Mouse (Mus musculus): ENCODE data around the gene Adgrg1. TPM values are rescaled to one million over a fixed set of nuclear protein-coding genes. Genes with fewer than 3 reads are reported as not detected.

Adgrg1 gene
- polyA plus RNA-seq, 1 experiment from 2014 or later = 26.5 TPM

- DNase-seq (ENCODE audit: low spot score) (no peak), ATAC-seq (replicated peaks; ENCODE audit: low FRiP score, low TSS enrichment, low read depth) (no peak)
- Histone ChIP-seq H3K4me1 (replicated peaks; ENCODE audit: control insufficient read depth, insufficient read depth, low read length) (no peaks in the 10 kb centered on the region), H3K9ac (ENCODE audit: low read length) (no peak overlapping the region), H3K4me3 (ENCODE audit: low read depth, low read length) (no peak overlapping the region), H3K9me3 (ENCODE audit: control insufficient read depth, low read length) (no peaks in the 10 kb centered on the region), H3K27ac (ENCODE audit: low read depth) (no peak overlapping the region), H3K27me3 (replicated peaks; ENCODE audit: control insufficient read depth, insufficient read depth, low read length) (no peaks in the 10 kb centered on the region), H3K4me2 (ENCODE audit: low read length) (no peak overlapping the region), H3K36me3 (ENCODE audit: control insufficient read depth, insufficient read depth, low read length) (no peaks in the 10 kb centered on the region)
- 67% methylated on average over 4 of the region's 4 CpGs for WGBS
These were observed 70.3 kb downstream of the Adgrg1 start for GRCm38 (mm10) chr8:95044811-95045210.

GRCm38 (mm10) chr8:95046982-95047381 is 72.4 kb downstream of the Adgrg1 start:
- H3K4me3 ChIP-seq (ENCODE audit: low read depth, low read length) = no peak overlapping the region
- DNase-seq (ENCODE audit: low spot score) (no peak), ATAC-seq (replicated peaks; ENCODE audit: low FRiP score, low TSS enrichment, low read depth) (no peak)
- 64% methylated on average over 3 of the region's 3 CpGs for WGBS
- no peaks in the 10 kb centered on the region for H3K9me3 ChIP-seq (ENCODE audit: control insufficient read depth, low read length)
- no peak overlapping the region for H3K27ac ChIP-seq (ENCODE audit: low read depth)
- no peak overlapping the region for H3K4me2 ChIP-seq (ENCODE audit: low read length)
- H3K27me3 ChIP-seq (replicated peaks; ENCODE audit: control insufficient read depth, insufficient read depth, low read length) = no peaks in the 10 kb centered on the region
- H3K4me1 ChIP-seq (replicated peaks; ENCODE audit: control insufficient read depth, insufficient read depth, low read length) = no peaks in the 10 kb centered on the region
- H3K36me3 ChIP-seq (ENCODE audit: control insufficient read depth, insufficient read depth, low read length) = no peaks in the 10 kb centered on the region
- H3K9ac ChIP-seq (ENCODE audit: low read length) = no peak overlapping the region

GRCm38 (mm10) chr8:95047884-95048680 is 73.5 kb downstream of the Adgrg1 start:
- DNase-seq (ENCODE audit: low spot score) = no peak
- Histone ChIP-seq H3K27ac (ENCODE audit: low read depth) (no peak overlapping the region), H3K4me1 (replicated peaks; ENCODE audit: control insufficient read depth, insufficient read depth, low read length) (no peaks in the 10 kb centered on the region), H3K4me2 (ENCODE audit: low read length) (no peak overlapping the region), H3K4me3 (ENCODE audit: low read depth, low read length) (no peak overlapping the region), H3K9me3 (ENCODE audit: control insufficient read depth, low read length) (no peaks in the 10 kb centered on the region), H3K27me3 (replicated peaks; ENCODE audit: control insufficient read depth, insufficient read depth, low read length) (no peaks in the 10 kb centered on the region), H3K9ac (ENCODE audit: low read length) (no peak overlapping the region), H3K36me3 (ENCODE audit: control insufficient read depth, insufficient read depth, low read length) (no peaks in the 10 kb centered on the region)
- no peak for ATAC-seq (replicated peaks; ENCODE audit: low FRiP score, low TSS enrichment, low read depth)
- 64% methylated on average over 6 of the region's 6 CpGs for WGBS

- WGBS = 41% methylated on average over 2 of the region's 2 CpGs
- DNase-seq (ENCODE audit: low spot score) (no peak), ATAC-seq (replicated peaks; ENCODE audit: low FRiP score, low TSS enrichment, low read depth) (no peak)
- H3K27me3 ChIP-seq (replicated peaks; ENCODE audit: control insufficient read depth, insufficient read depth, low read length) = no peaks in the 10 kb centered on the region
- H3K4me1 ChIP-seq (replicated peaks; ENCODE audit: control insufficient read depth, insufficient read depth, low read length) = no peaks in the 10 kb centered on the region
- no peak overlapping the region for H3K9ac ChIP-seq (ENCODE audit: low read length)
- no peak overlapping the region for H3K4me3 ChIP-seq (ENCODE audit: low read depth, low read length)
- no peaks in the 10 kb centered on the region for H3K9me3 ChIP-seq (ENCODE audit: control insufficient read depth, low read length)
- H3K36me3 ChIP-seq (ENCODE audit: control insufficient read depth, insufficient read depth, low read length) = no peaks in the 10 kb centered on the region
- H3K4me2 ChIP-seq (ENCODE audit: low read length) = no peak overlapping the region
- no peak overlapping the region for H3K27ac ChIP-seq (ENCODE audit: low read depth)
These were observed 75.1 kb downstream of the Adgrg1 start for GRCm38 (mm10) chr8:95049636-95050035.

GRCm38 (mm10) chr8:95054438-95054837 is 79.9 kb downstream of the Adgrg1 start:
- DNase-seq (ENCODE audit: low spot score) (no peak), ATAC-seq (replicated peaks; ENCODE audit: low FRiP score, low TSS enrichment, low read depth) (no peak)
- no peaks in the 10 kb centered on the region for H3K36me3 ChIP-seq (ENCODE audit: control insufficient read depth, insufficient read depth, low read length)
- no peaks in the 10 kb centered on the region for H3K9me3 ChIP-seq (ENCODE audit: control insufficient read depth, low read length)
- no peaks in the 10 kb centered on the region for H3K4me1 ChIP-seq (replicated peaks; ENCODE audit: control insufficient read depth, insufficient read depth, low read length)
- no peak overlapping the region for H3K27ac ChIP-seq (ENCODE audit: low read depth)
- 68% methylated on average over 6 of the region's 6 CpGs for WGBS
- H3K4me3 ChIP-seq (ENCODE audit: low read depth, low read length) = no peak overlapping the region
- no peak overlapping the region for H3K9ac ChIP-seq (ENCODE audit: low read length)
- H3K27me3 ChIP-seq (replicated peaks; ENCODE audit: control insufficient read depth, insufficient read depth, low read length) = no peaks in the 10 kb centered on the region
- H3K4me2 ChIP-seq (ENCODE audit: low read length) = no peak overlapping the region

- H3K27ac ChIP-seq (ENCODE audit: low read depth) = no peak within 1 kb of the TSS
- H3K4me1 ChIP-seq (replicated peaks; ENCODE audit: control insufficient read depth, insufficient read depth, low read length) = no peaks in the 10 kb centered on the region
- H3K4me3 ChIP-seq (ENCODE audit: low read depth, low read length) = no peak within 1 kb of the TSS
- no peaks in the 10 kb centered on the region for H3K36me3 ChIP-seq (ENCODE audit: control insufficient read depth, insufficient read depth, low read length)
- no peak within 1 kb of the TSS for H3K4me2 ChIP-seq (ENCODE audit: low read length)
- ATAC-seq (replicated peaks; ENCODE audit: low FRiP score, low TSS enrichment, low read depth) (no peak), DNase-seq (ENCODE audit: low spot score) (no peak)
- H3K9ac ChIP-seq (ENCODE audit: low read length) = no peak within 1 kb of the TSS
- no peaks in the 10 kb centered on the region for H3K27me3 ChIP-seq (replicated peaks; ENCODE audit: control insufficient read depth, insufficient read depth, low read length)
- 18% methylated on average over 2 of the region's 2 CpGs for WGBS
- H3K9me3 ChIP-seq (ENCODE audit: control insufficient read depth, low read length) = no peaks in the 10 kb centered on the region
These were observed 80.5 kb downstream of the Adgrg1 start, which contains the start of gene Drc7 for GRCm38 (mm10) chr8:95054927-95055510. Gene Drc7 (plus strand): TSS chr8:95055103.

- 73% methylated on average over 5 of the region's 5 CpGs for WGBS
- H3K4me3 ChIP-seq (ENCODE audit: low read depth, low read length) = no peak overlapping the region
- H3K4me2 ChIP-seq (ENCODE audit: low read length) = no peak overlapping the region
- no peaks in the 10 kb centered on the region for H3K9me3 ChIP-seq (ENCODE audit: control insufficient read depth, low read length)
- H3K36me3 ChIP-seq (ENCODE audit: control insufficient read depth, insufficient read depth, low read length) = no peaks in the 10 kb centered on the region
- no peaks in the 10 kb centered on the region for H3K27me3 ChIP-seq (replicated peaks; ENCODE audit: control insufficient read depth, insufficient read depth, low read length)
- no peak overlapping the region for H3K9ac ChIP-seq (ENCODE audit: low read length)
- DNase-seq (ENCODE audit: low spot score) (no peak), ATAC-seq (replicated peaks; ENCODE audit: low FRiP score, low TSS enrichment, low read depth) (no peak)
- H3K27ac ChIP-seq (ENCODE audit: low read depth) = no peak overlapping the region
- H3K4me1 ChIP-seq (replicated peaks; ENCODE audit: control insufficient read depth, insufficient read depth, low read length) = no peaks in the 10 kb centered on the region
These were observed 81.9 kb downstream of the Adgrg1 start for GRCm38 (mm10) chr8:95056414-95056813.

GRCm38 (mm10) chr8:95058661-95059060 is 84.1 kb downstream of the Adgrg1 start:
- 78% methylated on average over 6 of the region's 6 CpGs for WGBS
- ATAC-seq (replicated peaks; ENCODE audit: low FRiP score, low TSS enrichment, low read depth) (no peak), DNase-seq (ENCODE audit: low spot score) (no peak)
- Histone ChIP-seq H3K27ac (ENCODE audit: low read depth) (no peak overlapping the region), H3K9me3 (ENCODE audit: control insufficient read depth, low read length) (no peaks in the 10 kb centered on the region), H3K4me3 (ENCODE audit: low read depth, low read length) (no peak overlapping the region), H3K9ac (ENCODE audit: low read length) (no peak overlapping the region), H3K4me1 (replicated peaks; ENCODE audit: control insufficient read depth, insufficient read depth, low read length) (no peaks in the 10 kb centered on the region), H3K36me3 (ENCODE audit: control insufficient read depth, insufficient read depth, low read length) (no peaks in the 10 kb centered on the region), H3K4me2 (ENCODE audit: low read length) (no peak overlapping the region), H3K27me3 (replicated peaks; ENCODE audit: control insufficient read depth, insufficient read depth, low read length) (no peaks in the 10 kb centered on the region)
